Mouse (Mus musculus) thymus, postnatal 10 days (tissue): ENCODE measurements around the gene Ptar1.
"Not testable (repeated sequence)": the region's sequence is repeated elsewhere in the genome, so short reads cannot be mapped to it uniquely, and the experiment has no call there.

Source experiments
- DNase-seq, 2 experiments: peaks; one replicate each; pipeline ENCODE4 v3.0.0; 2021; ENCODE audit warnings: low spot score in 2 of 2

Ptar1 gene

GRCm38 (mm10) chr19:23687296-23688021 lies at the start of gene Ptar1:
Gene Ptar1 (plus strand): TSS chr19:23687429.
- peak; percentile 81 to 93 for DNase-seq

DNA sequence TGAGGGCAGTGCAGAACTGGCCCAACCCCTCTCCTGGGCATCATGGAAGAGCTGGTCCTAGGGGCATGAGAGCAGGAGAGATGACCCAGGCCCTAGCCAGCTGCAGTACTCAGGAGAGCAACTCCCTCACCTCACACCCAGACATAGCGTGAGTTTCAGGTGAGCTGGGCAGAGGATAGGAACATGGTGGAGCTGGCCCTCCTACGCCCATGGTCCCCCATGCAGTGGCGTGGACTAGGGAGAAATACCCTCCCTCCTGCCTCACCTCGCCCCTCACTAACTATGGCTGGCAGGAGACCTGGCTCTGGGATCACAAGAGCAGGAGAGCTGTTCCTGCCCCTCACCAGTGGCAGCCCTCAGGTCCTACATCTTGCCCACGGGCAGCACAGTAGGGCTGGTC lies 43.4 kb upstream of the Ptar1 start:
- no peak for DNase-seq

- DNase-seq = no peak
Measured at GRCm38 (mm10) chr19:23645347-23645746, 41.9 kb upstream of the Ptar1 start.

DNA sequence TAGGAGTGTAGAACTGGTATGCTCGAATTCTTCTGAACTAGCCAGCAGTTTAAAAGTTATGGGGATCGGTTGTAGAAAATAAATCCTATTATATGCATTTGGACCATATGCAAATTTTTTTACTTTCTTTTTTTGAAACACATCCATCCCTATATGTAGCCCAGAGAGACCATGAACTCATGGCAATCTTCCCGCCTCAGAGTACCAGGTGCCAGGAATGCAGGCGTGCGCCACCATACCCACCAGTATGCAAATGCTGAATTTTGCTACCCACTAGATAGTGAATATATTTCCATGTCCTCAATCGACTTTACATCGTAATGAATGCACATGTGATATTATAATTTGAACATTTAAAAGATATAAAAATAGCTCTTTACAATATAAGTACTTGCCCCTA lies 39.9 kb upstream of the Ptar1 start:
- DNase-seq = no peak

GRCm38 (mm10) chr19:23652644-23653043 lies 34.6 kb upstream of the Ptar1 start, which contains the start of gene 1700028P14Rik:
Gene 1700028P14Rik (minus strand): TSS chr19:23652812.
- DNase-seq = no peak

- no peak for DNase-seq
Measured at GRCm38 (mm10) chr19:23653154-23653553, 34.1 kb upstream of the Ptar1 start.

DNA sequence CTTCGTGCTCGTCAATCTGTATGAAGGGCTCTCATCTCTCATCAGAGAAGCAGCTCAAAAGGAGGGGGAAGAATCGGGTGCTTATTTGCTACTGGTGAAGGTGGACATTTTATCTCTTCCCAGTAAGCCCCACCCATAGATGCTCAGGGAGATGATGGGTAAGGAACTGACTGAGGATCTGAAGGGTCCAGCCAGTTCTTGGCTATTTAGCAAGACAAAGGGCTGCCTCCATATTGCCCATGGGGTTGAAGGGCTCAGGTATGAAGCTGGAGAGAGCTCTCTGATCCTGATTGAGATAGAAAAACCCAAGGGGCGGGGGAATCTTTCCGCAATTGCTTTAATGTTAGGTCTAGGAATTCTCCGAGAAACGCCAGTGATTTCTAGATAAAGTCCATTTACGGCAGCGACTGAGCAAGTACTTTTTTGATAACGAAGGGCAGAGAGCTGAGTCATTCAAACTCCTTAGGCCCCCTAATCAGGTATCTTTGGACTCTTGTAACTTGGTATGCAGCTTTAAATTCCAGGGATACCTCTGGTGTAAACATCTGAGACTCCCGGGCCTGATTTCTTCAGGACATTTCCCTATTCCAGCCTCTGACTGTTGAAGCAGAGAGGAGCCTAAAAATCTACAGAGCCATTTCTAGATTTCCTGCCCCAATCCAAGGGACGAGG lies 29.8 kb upstream of the Ptar1 start:
- DNase-seq = no peak

GRCm38 (mm10) chr19:23658350-23658749 lies 28.9 kb upstream of the Ptar1 start:
- no peak for DNase-seq

- DNase-seq = no peak
Measured at GRCm38 (mm10) chr19:23664083-23664482, 23.1 kb upstream of the Ptar1 start.

DNA sequence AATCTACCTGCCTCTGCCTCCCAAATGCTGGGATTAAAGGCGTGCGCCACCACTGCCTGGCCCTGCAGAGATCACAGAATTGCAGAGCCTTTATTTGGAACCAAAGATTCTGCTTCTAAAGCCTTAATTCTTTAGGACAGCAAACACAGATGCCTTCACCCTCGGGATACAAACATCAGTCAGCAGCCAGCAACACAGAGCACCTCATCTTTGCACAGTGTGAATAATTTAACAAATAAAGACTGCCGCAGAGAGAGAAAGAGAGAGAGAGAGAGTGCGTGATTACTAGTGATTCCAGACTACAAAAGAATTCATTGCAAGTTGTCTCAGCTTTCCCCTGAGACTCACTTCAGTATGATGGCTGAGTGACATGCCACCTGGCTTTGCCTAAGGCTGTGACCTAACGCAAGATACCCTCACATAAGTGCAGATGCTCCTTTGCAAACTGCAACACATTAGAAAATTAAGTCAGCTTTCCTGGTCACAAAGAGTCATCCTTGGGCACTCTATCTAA lies 19.0 kb upstream of the Ptar1 start:
- DNase-seq = no peak

- DNase-seq = no peak
Measured at GRCm38 (mm10) chr19:23673021-23673420, 14.2 kb upstream of the Ptar1 start.

- DNase-seq = not testable (repeated sequence)
Measured at GRCm38 (mm10) chr19:23675656-23676055, 11.6 kb upstream of the Ptar1 start.

DNA sequence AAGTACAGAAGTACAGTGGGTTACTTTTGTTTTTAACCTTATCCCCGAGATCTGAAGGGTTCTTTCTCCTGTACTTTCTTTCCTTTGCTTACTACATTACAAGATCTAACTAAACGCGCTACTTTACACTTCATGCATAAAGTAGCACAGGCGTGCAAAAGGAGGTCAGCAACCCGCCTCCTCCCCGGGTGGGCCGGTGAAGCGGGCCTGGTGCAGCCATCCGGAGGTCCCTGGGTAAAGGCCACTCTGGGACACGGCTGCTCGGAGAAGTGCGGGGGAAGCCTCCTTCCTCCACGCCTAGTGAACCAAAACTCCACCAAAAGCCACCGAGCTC lies 300 bp upstream of the Ptar1 start:
- no peak for DNase-seq

DNA sequence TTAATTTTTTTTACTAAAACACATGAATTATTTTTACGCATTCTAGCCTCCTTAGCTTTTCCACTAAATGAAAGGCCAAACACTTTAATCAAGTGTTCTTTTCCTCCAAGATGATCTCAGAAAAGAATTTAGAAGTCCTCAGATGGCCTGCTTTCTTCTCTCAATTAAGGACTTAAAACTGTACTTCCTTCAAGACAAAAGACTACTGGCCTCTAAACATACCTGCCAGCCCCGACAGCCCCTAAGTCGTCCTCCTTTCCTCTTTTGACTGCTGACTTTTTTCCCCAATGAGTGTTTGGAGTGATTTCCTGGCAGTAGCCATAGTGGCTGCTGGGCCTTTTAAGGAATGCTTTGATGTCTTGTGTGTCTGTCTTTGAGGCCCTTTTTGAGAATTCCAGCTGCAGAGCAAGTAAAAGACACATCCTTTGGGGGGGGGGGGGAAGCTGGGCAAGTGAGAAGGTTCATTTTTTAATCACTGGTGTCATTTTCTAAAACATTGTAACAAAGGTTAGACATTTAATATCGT lies 1.3 kb downstream of the Ptar1 start:
- no peak for DNase-seq

DNA sequence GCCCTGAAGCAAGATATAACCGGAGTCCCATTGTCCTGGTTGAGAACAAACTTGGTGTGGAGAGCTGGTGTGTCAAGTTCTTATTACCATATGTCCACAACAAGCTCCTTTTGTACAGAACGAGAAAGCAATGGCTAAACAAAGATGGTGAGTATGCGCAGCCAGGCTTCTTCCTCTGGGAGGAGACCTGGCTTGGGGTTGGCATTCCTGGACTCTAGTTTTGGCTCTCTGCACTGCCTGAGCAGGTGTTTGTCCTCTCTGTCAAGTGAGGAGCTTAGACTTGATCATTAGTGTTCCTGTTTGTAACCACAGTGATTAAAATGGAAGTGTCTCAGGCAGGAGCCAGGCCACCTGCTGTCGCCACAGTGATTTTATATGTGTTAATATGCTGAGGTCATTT lies 7.1 kb downstream of the Ptar1 start:
- no peak for DNase-seq

DNA sequence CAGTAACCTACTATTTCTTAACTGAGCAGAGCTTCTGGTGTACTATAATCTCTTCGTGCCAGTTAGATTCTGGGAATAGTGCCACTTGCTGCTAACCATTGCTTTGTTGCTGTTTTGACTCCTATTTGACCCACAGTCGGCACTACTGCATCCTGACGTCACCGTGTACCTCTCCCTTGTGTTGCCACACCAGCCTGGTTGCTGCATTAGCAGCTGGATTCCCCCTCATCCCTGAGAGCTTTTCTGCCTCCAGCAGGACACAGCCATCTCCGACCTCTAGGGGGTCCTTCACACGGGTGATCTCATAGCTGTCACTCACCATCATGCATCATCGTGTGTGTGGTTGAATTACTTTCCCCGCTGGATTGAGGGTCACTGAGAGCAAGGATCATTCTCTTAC lies 10.6 kb downstream of the Ptar1 start:
- DNase-seq = no peak

GRCm38 (mm10) chr19:23698366-23698765 lies 11.1 kb downstream of the Ptar1 start:
- DNase-seq = no peak

- DNase-seq = no peak
Measured at GRCm38 (mm10) chr19:23699131-23699530, 11.9 kb downstream of the Ptar1 start.

- DNase-seq = no peak
Measured at GRCm38 (mm10) chr19:23702896-23703295, 15.7 kb downstream of the Ptar1 start.

GRCm38 (mm10) chr19:23705383-23705782 lies 18.2 kb downstream of the Ptar1 start:
- DNase-seq = no peak

GRCm38 (mm10) chr19:23746506-23746905 lies 59.3 kb downstream of the Ptar1 start:
- no peak for DNase-seq

DNA sequence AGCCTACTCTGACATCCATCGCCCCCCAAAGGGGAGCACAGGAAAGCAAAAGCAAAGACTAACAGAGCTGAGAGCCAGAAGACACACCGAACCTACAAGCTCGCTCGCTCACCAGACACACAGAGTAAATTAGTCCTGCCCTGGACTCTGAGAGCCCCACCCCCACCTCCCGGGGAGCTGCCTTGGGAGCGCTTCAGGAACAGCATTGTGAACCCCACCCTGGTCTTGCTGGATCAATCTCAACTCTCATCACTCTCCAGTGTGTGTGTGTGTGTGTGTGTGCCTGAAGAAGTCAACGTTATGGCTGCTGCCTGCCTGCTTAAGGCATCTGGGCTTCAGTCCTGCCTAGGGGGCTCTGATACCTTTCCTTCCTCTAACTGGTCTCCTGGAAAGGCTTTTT lies 69.8 kb downstream of the Ptar1 start:
- no peak for DNase-seq

- DNase-seq = peak; percentile 66 to 86
Measured at GRCm38 (mm10) chr19:23757961-23758553, 70.8 kb downstream of the Ptar1 start.
